Mouse (Mus musculus) right cerebral cortex, postnatal 4 days (tissue): ENCODE data around the gene Syt14.

ENCODE experiments used
- DNase-seq: peaks from one replicate; pipeline ENCODE4 v3.0.0-alpha.2; 2022

Gene Syt14

GRCm38 (mm10) chr1:192860273-192860672 lies 175.3 kb downstream of the Syt14 start:
- DNase-seq: no peak

- no peak for DNase-seq
Observed at GRCm38 (mm10) chr1:192857582-192857981, 178.0 kb downstream of the Syt14 start.

GRCm38 (mm10) chr1:192856931-192857330 lies 178.6 kb downstream of the Syt14 start:
- no peak for DNase-seq

GRCm38 (mm10) chr1:192856411-192856810 lies 179.2 kb downstream of the Syt14 start:
- DNase-seq: no peak

GRCm38 (mm10) chr1:192855474-192856230 lies 179.9 kb downstream of the Syt14 start, which contains the start of gene Sertad4:
TSS of gene Sertad4 (minus strand) at chr1:192855756.
- peak; percentile 62 for DNase-seq

- peak; percentile 56 for DNase-seq
Observed at GRCm38 (mm10) chr1:192854819-192855271, 180.7 kb downstream of the Syt14 start.

GRCm38 (mm10) chr1:192853988-192854818 lies 181.4 kb downstream of the Syt14 start:
- no peak for DNase-seq

GRCm38 (mm10) chr1:192853429-192853828 lies 182.1 kb downstream of the Syt14 start:
- no peak for DNase-seq

GRCm38 (mm10) chr1:192852047-192852446 lies 183.5 kb downstream of the Syt14 start:
- DNase-seq: no peak

- no peak for DNase-seq
Observed at GRCm38 (mm10) chr1:192851640-192852039, 183.9 kb downstream of the Syt14 start.

- no peak for DNase-seq
Observed at GRCm38 (mm10) chr1:192851126-192851525, 184.4 kb downstream of the Syt14 start.

GRCm38 (mm10) chr1:192849616-192850015 lies 186.0 kb downstream of the Syt14 start:
- no peak for DNase-seq

- DNase-seq: no peak
Observed at GRCm38 (mm10) chr1:192847254-192847653, 188.3 kb downstream of the Syt14 start.
